Mouse (Mus musculus) megakaryocyte, embryonic 14.5 days (primary cell): Measurements from ENCODE around the gene Slc12a8.

ENCODE experiments used
- FLI1 ChIP-seq: IDR thresholded peaks from 2 replicates; pipeline ENCODE4 v1.6.1; 2012; ENCODE audit warnings: low read length, inconsistent platforms, mixed read lengths
- GATA1 ChIP-seq: IDR thresholded peaks from 3 replicates; pipeline ENCODE4 v1.6.1; 2012; ENCODE audit warnings: mixed read lengths, low read length, inconsistent platforms, borderline replicate concordance

DNA sequence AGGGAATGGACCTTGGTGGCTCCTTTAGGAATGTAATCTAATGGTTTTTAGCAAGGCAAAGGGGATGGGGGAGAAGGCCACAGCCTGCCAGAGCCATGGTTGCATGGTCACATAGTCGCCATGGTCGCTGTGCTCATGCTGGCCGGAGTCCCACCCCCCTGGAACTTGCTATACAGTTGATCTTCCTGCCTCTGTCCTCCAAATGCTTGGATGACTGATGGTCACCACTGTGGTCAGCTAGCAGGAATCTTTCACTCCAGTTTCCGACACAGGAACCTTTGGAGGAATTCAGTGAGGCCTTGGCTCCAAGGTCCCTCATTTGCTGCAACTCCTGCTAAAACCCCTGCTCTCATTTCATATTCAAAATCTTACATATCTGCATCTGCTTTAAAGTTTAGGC, 79.1 kb downstream of the Slc12a8 start:
- no peak for TF ChIP-seq GATA1
- TF ChIP-seq FLI1 = no peak
